Mouse (Mus musculus): ENCODE measurements around the gene Gm21310. TPM values are rescaled to one million over a fixed set of nuclear protein-coding genes. Genes with fewer than 3 reads are reported as not detected.

Gm21310 gene
- total RNA-seq (2023) = not detected

DNA sequence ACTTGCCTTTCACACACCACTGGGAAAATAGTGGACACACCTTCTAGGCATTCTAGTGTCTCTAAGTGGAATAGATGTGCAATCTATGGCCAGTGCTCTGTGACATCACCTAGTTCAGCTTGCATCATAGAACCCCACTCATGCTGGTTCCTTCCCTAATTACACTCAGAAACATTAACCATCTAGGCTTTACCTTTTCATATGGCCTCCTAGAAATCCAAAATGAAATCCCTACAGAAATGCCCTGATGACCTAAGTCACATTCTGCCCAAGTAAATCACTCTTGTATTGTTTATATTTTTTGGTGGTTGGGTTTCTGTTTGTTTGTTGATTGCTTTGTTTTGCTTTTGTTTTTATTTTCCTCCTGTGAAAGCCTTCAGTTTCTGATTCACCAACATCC lies at the start of gene Gm21310:
TSS of gene Gm21310 (minus strand) at position 101 of the 400 bp plus-strand sequence.

Other genes starting within 250 kb of the Gm21310 start
- not detected for gene Gm20834, start 177.4 kb upstream of the Gm21310 start, total RNA-seq (2023)

Measured in B cell, adult 67 days (primary cell).